Mouse (Mus musculus) megakaryocyte progenitor cell, adult 5-6 weeks (primary cell): ENCODE results near the gene Arrdc3. TPM values are rescaled to one million over a fixed set of nuclear protein-coding genes. Genes with fewer than 3 reads are reported as not detected.
"Not testable (repeated sequence)": the region's sequence is repeated elsewhere in the genome, so short reads cannot be mapped to it uniquely, and the experiment has no call there.

Source experiments
- ATAC-seq: replicated peaks from 2 replicates; pipeline ENCODE4 v1.8.0; 2016; ENCODE audit warnings: mild to moderate bottlenecking, moderate TSS enrichment, inconsistent platforms; ENCODE audit not compliant: poor library complexity
- total RNA-seq, 2 experiments: library from RNA; stranded (forward) in 1 of 2; stranded (reverse) in 1 of 2; fragments of 157-497, 149-512 nt in 1 of 2; fragments of 200-1000 nt in 1 of 2; gene quantifications; 2 replicates each; pipeline versions ENCODE4 v1.2.3 to v1.2.4; 2015 to 2017

Arrdc3 gene
- 17.5 and 28.3 TPM in 2 replicates for total RNA-seq (2015)
- total RNA-seq (2017): 30.9 and 44.2 TPM in 2 replicates

GRCm38 (mm10) chr13:80883190-80883589, at the start of gene Arrdc3:
Arrdc3 (plus strand) TSS chr13:80883384.
- peak; percentile 28 for ATAC-seq

DNA sequence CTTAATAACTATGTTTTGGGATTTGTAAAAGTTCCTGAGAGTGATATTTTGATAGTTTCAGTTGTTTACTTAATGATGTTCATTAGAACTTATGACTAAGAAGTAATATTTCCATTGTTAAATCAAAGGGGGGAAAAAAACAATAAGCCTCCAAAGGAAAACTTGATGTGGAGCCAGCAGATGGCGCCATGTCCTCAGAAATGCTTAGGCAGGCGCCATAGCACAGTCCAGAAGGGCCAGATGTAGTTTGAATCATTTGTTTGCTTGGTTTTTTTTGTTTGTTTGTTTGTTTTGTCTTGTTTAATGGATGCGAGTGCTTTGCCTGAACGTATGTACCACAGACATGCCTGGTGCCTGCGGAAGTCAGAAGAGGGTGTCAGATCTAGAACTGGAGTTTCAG, 21.0 kb upstream of the Arrdc3 start:
- ATAC-seq: peak; percentile 80

- peak; percentile 95 for ATAC-seq
Measured at GRCm38 (mm10) chr13:80864195-80864594, 19.0 kb upstream of the Arrdc3 start.

DNA sequence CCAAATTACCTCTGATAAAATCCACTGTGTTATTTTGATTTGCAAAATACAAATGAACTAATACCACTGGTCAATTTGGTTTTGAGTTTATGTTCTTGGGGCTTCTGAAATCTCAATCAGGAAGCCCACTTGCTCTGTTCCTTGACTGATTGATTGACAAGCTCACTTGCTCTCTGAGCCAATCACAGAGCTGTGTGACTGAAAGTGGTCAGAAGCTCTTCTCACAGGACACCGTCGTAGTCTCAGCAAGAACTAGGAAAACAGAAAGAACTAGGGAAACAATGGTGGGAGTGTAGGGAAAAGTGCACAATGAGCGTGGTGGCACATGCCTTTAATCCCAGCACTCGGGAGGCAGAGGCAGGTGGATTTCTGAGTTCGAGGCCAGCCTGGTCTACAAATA, 8.1 kb upstream of the Arrdc3 start:
- no peak for ATAC-seq

DNA sequence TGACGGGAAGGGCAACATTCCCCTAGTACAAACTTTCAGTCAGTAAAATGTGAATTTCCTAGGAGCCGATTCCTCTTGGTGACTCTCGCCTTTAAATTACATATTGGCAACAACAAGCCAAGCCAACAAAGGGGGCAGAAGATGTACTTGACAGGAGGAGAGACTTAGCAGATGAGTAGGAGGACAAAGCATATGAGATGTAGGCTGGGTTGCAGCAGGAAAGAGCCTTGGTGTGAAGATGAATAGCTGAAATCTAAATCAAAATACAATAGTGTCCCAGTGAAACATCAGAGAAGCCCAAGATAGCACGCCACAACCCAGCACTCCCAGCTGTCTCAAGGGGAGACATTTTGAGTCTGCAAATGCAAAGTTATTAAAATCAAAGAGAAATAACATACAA, 2.4 kb upstream of the Arrdc3 start:
- no peak for ATAC-seq

- ATAC-seq: peak; percentile 29
Measured at GRCm38 (mm10) chr13:80881722-80882500, 1.3 kb upstream of the Arrdc3 start.

- peak; percentile 4; the same call in 1 of the 2 replicates for ATAC-seq
Measured at GRCm38 (mm10) chr13:80882716-80883135, 458 bp upstream of the Arrdc3 start.

- no peak for ATAC-seq
Measured at GRCm38 (mm10) chr13:80883649-80884376, 629 bp downstream of the Arrdc3 start.

GRCm38 (mm10) chr13:80884377-80884983, 1.3 kb downstream of the Arrdc3 start:
- ATAC-seq: peak; percentile 24

DNA sequence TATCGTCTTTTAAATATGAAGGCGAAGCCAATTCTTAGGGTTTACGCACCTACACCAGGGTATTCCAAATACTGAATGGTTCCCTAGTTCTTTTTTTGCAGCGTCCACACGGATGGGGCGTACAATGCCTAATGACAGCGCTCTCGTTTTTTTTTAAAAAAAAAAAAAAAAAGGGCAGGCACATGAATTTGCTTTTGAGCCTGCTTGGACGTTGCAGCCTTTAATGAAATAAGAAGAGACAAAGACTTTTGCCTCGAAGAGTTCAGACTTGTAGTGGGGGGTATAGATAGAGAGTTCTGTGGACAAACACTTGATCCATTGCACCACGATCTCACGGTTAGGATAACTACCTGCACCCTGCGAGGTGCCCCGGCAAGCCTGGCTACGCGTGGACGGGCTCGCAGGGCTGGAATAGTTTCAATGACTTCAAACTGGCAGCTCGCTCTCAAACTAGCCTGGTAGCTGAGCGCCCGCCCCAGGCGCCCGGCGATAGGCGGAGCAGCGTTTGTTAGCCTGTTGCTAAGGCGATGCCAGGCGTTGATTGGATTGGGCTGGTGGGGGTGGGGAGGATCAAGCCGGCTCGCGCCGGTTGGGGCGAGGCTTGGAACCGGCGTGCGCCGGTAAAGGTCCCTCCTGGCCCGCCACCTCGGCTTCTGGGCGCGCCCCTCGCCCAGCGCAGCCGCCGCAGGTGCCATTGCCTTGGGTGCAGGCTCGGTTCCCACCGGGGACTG, 2.1 kb downstream of the Arrdc3 start:
- ATAC-seq: peak; percentile 53

GRCm38 (mm10) chr13:80885834-80886663, 2.9 kb downstream of the Arrdc3 start:
- ATAC-seq: peak; percentile 34

- no peak for ATAC-seq
Measured at GRCm38 (mm10) chr13:80886664-80887210, 3.6 kb downstream of the Arrdc3 start.

DNA sequence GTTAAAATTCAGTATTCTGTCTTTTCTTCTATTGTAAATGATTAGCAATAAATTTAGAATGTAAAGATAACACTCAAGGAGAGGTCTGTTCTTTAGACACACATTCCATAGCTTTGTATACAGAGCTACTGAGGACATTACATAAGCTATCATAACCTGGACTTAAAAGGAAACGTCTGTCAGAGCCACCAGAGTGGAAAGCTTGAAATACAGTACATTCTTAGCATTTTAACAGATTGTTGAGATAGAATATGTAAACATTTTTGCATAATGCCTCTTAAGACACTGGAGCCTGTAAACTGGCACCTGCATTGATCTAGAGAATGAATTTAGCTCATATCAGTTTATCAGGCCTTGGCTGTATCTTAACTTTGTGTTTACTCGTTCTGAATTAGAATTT, 4.7 kb downstream of the Arrdc3 start:
- no peak for ATAC-seq

- not testable (repeated sequence) for ATAC-seq
Measured at GRCm38 (mm10) chr13:80894928-80895327, 11.7 kb downstream of the Arrdc3 start.

DNA sequence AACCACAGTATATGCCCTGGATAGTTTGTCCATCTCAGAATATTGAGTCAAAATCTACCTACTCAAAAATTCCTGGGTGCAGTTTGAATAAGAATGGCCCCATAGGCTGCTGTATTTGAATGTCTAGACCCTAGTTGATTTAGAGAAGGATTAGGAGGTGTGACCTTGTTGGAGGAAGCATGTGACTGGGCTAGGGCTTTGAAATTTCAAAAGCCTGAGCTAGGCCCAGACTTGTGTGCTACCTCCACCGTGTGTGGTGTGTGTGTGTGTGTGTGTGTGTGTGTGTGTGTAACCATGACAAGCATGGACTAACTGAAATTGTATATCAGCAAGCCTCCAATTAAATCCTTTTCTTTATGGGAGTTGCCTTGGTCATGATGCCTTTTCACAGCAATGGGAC, 14.2 kb downstream of the Arrdc3 start:
- ATAC-seq: no peak

- ATAC-seq: no peak
Measured at GRCm38 (mm10) chr13:80898095-80898494, 14.9 kb downstream of the Arrdc3 start.

- ATAC-seq: peak; percentile 72
Measured at GRCm38 (mm10) chr13:80899435-80900029, 16.3 kb downstream of the Arrdc3 start.

- ATAC-seq: no peak
Measured at GRCm38 (mm10) chr13:80901432-80901831, 18.2 kb downstream of the Arrdc3 start.

GRCm38 (mm10) chr13:80902796-80903195, 19.6 kb downstream of the Arrdc3 start:
- peak; percentile 77 for ATAC-seq
